Mouse (Mus musculus): ENCODE measurements around the gene Gm9945. TPM values are rescaled to one million over a fixed set of nuclear protein-coding genes. Genes with fewer than 3 reads are reported as not detected.

The Gm9945 gene
- polyA plus RNA-seq, 2 experiments = not detected

DNA sequence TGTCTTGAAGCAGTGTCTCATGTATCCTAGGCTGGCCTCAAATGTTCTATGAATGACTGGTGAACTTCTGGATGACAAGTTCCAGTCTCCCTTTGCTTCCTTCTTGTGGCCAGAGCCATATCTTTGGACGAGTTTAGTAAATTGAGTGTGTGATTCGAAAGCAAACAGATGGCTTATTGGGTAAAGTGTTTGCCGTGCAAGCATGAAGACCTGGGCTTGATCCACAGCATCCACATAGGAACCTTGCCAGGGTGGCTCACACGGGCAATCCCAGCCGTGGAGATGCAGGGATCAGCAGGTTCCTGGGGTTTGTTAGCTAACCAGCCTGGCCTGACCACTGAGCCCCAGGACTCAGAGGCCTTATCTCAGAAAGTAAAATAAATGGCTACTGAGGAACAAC lies 26.9 kb upstream of the Gm9945 start:
- Histone ChIP-seq H3K9me3 (ENCODE audit: control insufficient read depth, low read length) (no peaks in the 10 kb centered on the region), H3K9ac (ENCODE audit: low read depth, low read length, severe bottlenecking) (no peak overlapping the region), H3K4me3 (replicated peaks; ENCODE audit: low read length) (no peak overlapping the region), H3K4me2 (replicated peaks; ENCODE audit: low read depth, low read length, severe bottlenecking) (no peak overlapping the region), H3K27me3 (ENCODE audit: control insufficient read depth, insufficient read depth, low read length) (no peaks in the 10 kb centered on the region), H3K36me3 (ENCODE audit: control insufficient read depth, insufficient read depth, low read length) (no peaks in the 10 kb centered on the region), H3K27ac (replicated peaks; ENCODE audit: low read depth, low read length) (no peak overlapping the region), H3K4me1 (ENCODE audit: control insufficient read depth, insufficient read depth, low read length) (peaks cover 7% of the 10 kb centered on the region; the same call in 1 of the 2 replicates)
- DNase-seq (ENCODE audit: low spot score) (no peak), ATAC-seq (ENCODE audit: low FRiP score, low read depth) (no peak)
- TF ChIP-seq POLR2A (IDR thresholded peaks at IDR 0.05; ENCODE audit: borderline replicate concordance, extremely low read depth, insufficient read depth, insufficient read length) = no peak
- WGBS = 89% methylated on average over 5 of the region's 5 CpGs

DNA sequence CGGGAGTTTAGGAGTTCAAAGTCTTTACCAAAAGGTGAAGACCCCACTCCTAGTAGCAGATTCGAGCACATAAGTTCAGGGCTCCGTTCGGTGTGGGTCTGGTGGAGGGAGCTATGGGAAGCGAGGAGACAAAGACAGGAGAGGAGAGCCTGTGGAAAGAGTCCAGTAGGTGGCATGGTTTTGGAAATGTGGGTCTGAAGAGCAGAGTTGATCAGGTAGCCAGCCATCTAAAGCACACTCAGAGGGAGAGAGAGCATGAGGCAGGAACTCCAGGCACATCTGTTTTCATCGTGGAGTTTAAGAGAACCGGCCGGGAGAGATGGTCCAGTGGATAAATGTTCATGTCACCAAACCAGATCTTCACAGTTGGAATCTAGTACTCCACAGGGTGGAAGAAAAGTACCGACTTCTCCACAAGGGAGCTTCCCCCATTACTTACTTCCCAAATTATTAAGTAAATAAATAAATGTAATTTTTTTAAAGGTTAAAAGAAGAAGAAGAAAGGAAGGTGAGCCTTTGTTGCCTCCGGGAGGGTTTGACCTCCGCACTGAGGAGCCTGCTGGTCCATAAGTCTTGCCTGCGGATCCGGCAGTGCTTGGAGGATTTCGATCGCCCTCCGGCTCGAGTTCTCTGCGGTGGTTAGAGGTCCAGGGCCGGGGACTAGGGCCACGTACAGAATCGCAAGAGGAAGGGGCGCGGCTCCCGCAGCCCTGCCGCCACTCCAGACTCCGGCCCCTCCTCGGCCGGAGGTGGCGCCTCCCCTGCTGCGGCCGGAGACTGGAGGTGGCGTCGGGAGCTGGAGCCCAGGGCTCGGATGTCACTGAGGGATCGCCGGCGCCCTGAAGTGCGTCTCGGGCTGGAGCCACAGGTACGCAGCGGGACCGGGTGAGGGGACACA lies 23.2 kb upstream of the Gm9945 start, which contains the start of the genes Gm10447 and Shroom1:
TSS of gene Gm10447 (minus strand) at position 637 of the 898 bp plus-strand sequence.
TSS of gene Shroom1 (plus strand) at position 732 of the 898 bp plus-strand sequence.
- ATAC-seq (ENCODE audit: low FRiP score, low read depth) (peak; percentile 92), DNase-seq (ENCODE audit: low spot score) (peak; percentile 61)
- peak within 1 kb of the TSS; percentile 68 for H3K9ac ChIP-seq (ENCODE audit: low read depth, low read length, severe bottlenecking)
- H3K27me3 ChIP-seq (ENCODE audit: control insufficient read depth, insufficient read depth, low read length) = no peaks in the 10 kb centered on the region
- H3K27ac ChIP-seq (replicated peaks; ENCODE audit: low read depth, low read length) = no peak within 1 kb of the TSS; the same call in 1 of the 2 replicates
- H3K4me2 ChIP-seq (replicated peaks; ENCODE audit: low read depth, low read length, severe bottlenecking) = peak within 1 kb of the TSS; percentile 87
- peak; percentile 56; the same call in 1 of the 2 replicates for TF ChIP-seq POLR2A (IDR thresholded peaks at IDR 0.05; ENCODE audit: borderline replicate concordance, extremely low read depth, insufficient read depth, insufficient read length)
- 2% methylated on average over 32 of the region's 42 CpGs for WGBS
- H3K36me3 ChIP-seq (ENCODE audit: control insufficient read depth, insufficient read depth, low read length) = no peaks in the 10 kb centered on the region
- peak within 1 kb of the TSS; percentile 51 for H3K4me3 ChIP-seq (replicated peaks; ENCODE audit: low read length)
- H3K9me3 ChIP-seq (ENCODE audit: control insufficient read depth, low read length) = no peaks in the 10 kb centered on the region
- peaks cover 7% of the 10 kb centered on the region; the same call in 1 of the 2 replicates for H3K4me1 ChIP-seq (ENCODE audit: control insufficient read depth, insufficient read depth, low read length)

DNA sequence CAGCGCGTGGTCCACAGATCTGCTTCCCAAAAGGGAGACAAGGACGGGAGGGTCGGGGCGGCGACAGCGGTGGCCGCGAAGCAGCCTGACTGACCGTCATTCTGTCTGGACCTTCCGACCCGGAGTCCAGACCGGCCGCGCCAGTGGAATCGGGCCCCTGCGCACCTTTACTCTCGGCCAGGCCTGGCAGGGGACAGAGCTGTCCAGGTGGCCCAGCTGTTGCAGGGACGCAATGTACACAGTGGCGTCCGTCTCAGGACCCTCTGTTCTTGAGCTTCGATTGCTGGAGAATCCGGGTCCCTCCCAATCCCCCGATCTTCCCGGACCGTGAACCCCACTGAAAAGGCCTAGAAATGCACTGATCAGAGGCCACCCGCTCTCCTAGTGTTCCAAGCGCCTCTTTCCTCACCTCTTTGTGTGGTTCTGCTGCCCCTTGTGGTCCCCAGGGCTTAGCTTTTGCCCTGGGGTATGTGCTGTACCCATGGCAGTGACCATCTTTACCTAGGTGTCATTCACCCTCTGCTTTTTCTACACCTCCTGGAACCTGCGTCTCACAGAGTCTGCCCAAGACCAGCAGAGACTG lies 22.5 kb upstream of the Gm9945 start:
- WGBS = 7% methylated on average over 23 of the region's 29 CpGs
- H3K4me2 ChIP-seq (replicated peaks; ENCODE audit: low read depth, low read length, severe bottlenecking) = peak overlapping the region; percentile 87
- no peaks in the 10 kb centered on the region for H3K9me3 ChIP-seq (ENCODE audit: control insufficient read depth, low read length)
- TF ChIP-seq POLR2A (IDR thresholded peaks at IDR 0.05; ENCODE audit: borderline replicate concordance, extremely low read depth, insufficient read depth, insufficient read length) = no peak
- peak overlapping the region; percentile 68 for H3K9ac ChIP-seq (ENCODE audit: low read depth, low read length, severe bottlenecking)
- H3K27ac ChIP-seq (replicated peaks; ENCODE audit: low read depth, low read length) = no peak overlapping the region
- DNase-seq (ENCODE audit: low spot score) (no peak), ATAC-seq (ENCODE audit: low FRiP score, low read depth) (no peak; the same call in 1 of the 2 replicates)
- H3K4me3 ChIP-seq (replicated peaks; ENCODE audit: low read length) = peak overlapping the region; percentile 51
- H3K4me1 ChIP-seq (ENCODE audit: control insufficient read depth, insufficient read depth, low read length) = peaks cover 7% of the 10 kb centered on the region; the same call in 1 of the 2 replicates
- H3K36me3 ChIP-seq (ENCODE audit: control insufficient read depth, insufficient read depth, low read length) = no peaks in the 10 kb centered on the region
- H3K27me3 ChIP-seq (ENCODE audit: control insufficient read depth, insufficient read depth, low read length) = peaks cover 6% of the 10 kb centered on the region

DNA sequence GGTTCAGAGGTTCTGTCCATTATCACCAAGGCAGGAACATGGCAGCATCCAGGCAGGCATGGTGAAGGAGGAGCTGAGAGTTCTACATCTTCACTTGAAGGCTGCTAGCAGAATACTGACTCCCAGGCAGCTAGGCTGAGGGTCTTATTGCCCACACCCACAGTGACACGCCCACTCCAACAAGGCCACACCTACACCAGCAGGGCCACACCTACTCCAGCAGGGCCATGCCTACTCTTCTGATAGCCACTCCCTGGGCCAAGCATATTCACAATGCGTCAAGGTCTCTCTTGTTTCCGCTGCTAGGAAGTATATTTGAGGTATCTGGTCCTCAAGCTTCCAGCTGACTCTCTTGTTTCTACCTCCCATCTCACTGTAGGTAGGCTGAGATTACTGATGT lies 21.0 kb upstream of the Gm9945 start:
- H3K4me3 ChIP-seq (replicated peaks; ENCODE audit: low read length) = no peak overlapping the region
- H3K27ac ChIP-seq (replicated peaks; ENCODE audit: low read depth, low read length) = no peak overlapping the region
- peaks cover 21% of the 10 kb centered on the region for H3K27me3 ChIP-seq (ENCODE audit: control insufficient read depth, insufficient read depth, low read length)
- DNase-seq (ENCODE audit: low spot score) (no peak), ATAC-seq (ENCODE audit: low FRiP score, low read depth) (no peak)
- H3K9me3 ChIP-seq (ENCODE audit: control insufficient read depth, low read length) = no peaks in the 10 kb centered on the region
- WGBS = 64% methylated on average over 3 of the region's 3 CpGs
- no peak for TF ChIP-seq POLR2A (IDR thresholded peaks at IDR 0.05; ENCODE audit: borderline replicate concordance, extremely low read depth, insufficient read depth, insufficient read length)
- H3K4me2 ChIP-seq (replicated peaks; ENCODE audit: low read depth, low read length, severe bottlenecking) = no peak overlapping the region
- H3K4me1 ChIP-seq (ENCODE audit: control insufficient read depth, insufficient read depth, low read length) = peaks cover 12% of the 10 kb centered on the region
- no peaks in the 10 kb centered on the region for H3K36me3 ChIP-seq (ENCODE audit: control insufficient read depth, insufficient read depth, low read length)
- H3K9ac ChIP-seq (ENCODE audit: low read depth, low read length, severe bottlenecking) = no peak overlapping the region

DNA sequence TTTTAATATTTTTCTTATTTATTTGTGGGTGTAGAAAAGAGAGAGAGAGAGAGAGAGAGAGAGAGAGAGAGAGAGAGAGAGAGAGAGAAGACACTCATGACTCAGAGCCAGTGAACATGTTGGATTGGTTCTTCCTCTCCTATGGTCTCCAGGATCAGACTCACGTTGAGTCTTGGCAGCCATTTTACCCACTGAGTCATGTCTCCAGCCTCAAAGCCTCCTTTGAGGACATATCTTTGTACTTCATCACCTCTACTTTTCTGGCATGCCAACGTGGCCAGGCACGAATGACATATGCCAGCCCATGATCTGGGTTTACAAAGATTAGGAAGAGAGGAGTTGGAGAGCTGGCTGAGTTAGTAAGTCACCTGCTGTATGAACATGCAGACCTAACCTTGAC lies 19.8 kb upstream of the Gm9945 start:
- H3K4me3 ChIP-seq (replicated peaks; ENCODE audit: low read length) = no peak overlapping the region
- H3K4me1 ChIP-seq (ENCODE audit: control insufficient read depth, insufficient read depth, low read length) = peaks cover 12% of the 10 kb centered on the region
- H3K27me3 ChIP-seq (ENCODE audit: control insufficient read depth, insufficient read depth, low read length) = peaks cover 33% of the 10 kb centered on the region
- DNase-seq (ENCODE audit: low spot score) (no peak), ATAC-seq (ENCODE audit: low FRiP score, low read depth) (no peak)
- TF ChIP-seq POLR2A (IDR thresholded peaks at IDR 0.05; ENCODE audit: borderline replicate concordance, extremely low read depth, insufficient read depth, insufficient read length) = no peak
- no peak overlapping the region for H3K4me2 ChIP-seq (replicated peaks; ENCODE audit: low read depth, low read length, severe bottlenecking)
- H3K9me3 ChIP-seq (ENCODE audit: control insufficient read depth, low read length) = no peaks in the 10 kb centered on the region
- no peak overlapping the region for H3K9ac ChIP-seq (ENCODE audit: low read depth, low read length, severe bottlenecking)
- peaks cover 8% of the 10 kb centered on the region; the same call in 1 of the 2 replicates for H3K36me3 ChIP-seq (ENCODE audit: control insufficient read depth, insufficient read depth, low read length)
- H3K27ac ChIP-seq (replicated peaks; ENCODE audit: low read depth, low read length) = no peak overlapping the region
- WGBS = 83% methylated on average over 3 of the region's 3 CpGs
